Mouse (Mus musculus): ENCODE results near the gene Dab1.

The Dab1 gene

DNA sequence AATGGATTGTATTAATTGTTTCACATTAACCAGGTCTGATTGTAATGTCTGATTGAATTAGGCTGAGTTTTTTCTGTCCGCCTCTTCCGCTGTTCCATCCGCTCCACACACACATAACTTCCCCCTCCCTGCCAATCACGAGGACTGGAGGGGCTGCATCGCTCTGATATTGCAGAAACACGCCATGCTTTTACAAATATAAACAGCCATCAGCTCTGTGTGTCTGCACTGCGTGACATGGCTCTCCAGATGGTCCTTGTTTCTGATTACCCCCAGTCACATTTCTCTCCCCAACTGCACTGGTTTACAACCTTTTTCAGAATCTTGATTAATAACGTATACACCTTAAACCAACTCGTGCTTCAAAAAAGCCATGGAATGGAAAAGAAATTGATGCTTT is 831.5 kb downstream of the Dab1 start:
- DNase-seq (ENCODE audit: low spot score in 2 of 2), result no peak

DNA sequence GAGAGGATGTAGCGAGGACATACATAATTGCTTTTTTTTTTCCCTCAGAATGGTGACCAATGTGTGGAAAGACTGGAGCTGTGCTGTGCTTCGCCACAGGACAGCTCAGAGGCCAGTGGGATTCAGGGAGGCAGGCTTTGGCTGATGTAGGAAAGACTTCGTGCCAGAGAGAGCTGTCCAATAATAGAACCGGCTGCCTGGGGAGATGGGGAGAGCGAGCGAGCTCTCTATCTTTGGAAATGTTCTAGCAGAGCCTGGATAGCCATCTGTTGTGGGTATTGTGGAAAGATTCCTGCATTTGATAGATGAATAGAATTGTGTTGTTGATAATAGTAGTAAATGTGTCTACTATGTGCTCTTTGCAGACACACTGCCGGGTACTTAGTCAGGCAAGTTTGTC is 833.4 kb downstream of the Dab1 start:
- DNase-seq (ENCODE audit: low spot score in 2 of 2), result no peak

DNA sequence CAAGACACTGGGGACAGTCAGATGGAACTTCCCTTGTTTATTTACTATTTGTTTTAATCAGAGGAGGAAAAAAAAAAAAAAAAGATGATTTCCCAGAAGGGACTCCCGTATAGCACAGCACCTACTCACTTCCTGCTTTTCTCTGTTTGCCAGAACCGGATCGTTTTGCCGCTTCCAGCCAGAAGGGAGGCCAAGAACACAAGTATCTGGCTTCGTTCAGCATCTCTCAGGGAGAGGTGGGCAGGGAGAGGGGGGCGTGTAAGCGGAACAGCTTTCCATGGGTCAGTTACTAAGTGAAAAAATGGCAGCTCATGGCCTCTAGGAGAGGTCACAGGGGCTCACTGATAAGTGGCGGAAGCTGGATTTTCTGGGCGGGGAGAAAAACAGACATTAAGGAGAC is 836.0 kb downstream of the Dab1 start:
- DNase-seq (ENCODE audit: low spot score in 2 of 2), result no peak

DNA sequence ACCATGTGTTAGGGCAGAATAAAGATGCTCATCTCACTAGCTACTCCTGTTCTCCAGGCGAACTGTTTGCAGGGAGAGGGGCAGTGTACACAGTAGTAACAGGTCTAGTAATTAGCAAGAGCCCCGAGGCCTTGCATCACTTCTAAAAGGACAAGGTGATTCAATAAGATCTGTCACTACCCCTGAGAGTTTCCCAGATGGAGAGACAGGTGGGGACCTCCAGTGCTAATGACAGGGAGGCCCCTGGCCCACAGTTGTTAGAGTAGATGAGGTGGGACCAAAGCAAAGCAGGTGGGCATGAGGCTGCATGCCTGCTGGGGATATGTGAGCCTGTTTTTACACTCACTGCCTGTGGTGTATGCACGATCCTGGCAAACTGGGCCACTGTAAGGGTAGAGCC is 836.6 kb downstream of the Dab1 start:
- no peak for DNase-seq (ENCODE audit: low spot score in 2 of 2)

DNA sequence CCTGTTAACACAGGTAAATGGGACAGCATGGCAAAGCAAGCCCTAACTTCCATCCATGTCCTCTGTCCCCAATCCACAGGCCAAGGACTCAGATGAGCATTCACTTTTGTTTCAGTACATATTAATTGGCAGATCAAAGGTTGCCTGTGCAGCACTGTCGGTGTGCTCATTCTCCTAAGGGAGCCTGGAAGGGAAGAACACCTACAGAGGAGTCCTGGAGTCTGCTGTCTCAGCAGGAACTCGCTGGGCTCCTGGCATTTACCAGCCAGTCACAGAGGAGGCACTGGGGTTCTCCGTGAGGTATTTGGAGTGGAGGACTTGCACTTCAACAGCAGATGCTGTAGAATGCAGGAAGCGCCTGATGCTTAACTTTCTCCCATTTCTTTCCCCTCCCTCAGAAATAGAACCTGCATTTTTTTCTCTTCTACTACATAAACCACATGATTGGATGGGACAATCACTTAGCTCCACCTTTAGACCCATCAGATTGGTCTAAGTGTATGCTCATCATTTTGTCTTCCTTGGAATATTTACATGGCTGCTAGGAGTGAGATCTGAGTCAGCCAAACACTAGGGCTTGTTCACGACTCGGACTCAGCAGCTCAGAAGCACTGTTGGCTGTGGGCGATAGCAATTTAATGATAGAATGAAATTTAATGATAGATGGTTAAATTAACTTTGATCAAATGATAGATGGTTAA is 837.2 kb downstream of the Dab1 start:
- DNase-seq (ENCODE audit: low spot score in 2 of 2), result no peak

DNA sequence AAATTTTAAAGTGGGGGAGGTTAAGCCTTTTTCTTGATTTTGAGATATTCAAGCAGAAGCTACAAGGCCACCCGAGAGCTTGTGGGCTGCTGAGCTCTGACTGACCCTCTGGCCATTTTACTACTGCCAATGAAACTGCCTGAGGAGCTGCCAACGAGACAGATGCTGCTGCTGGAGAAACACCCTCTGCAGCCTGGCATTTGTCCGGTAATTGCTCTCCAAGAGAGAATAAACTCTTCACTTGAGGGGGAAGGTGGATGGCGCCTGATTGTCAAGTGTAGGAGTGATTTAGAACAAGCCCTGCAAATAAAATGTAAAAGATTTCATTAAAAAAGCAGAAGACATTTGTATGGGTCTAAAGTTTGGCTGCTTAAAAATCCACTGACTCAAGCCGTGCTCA is 839.6 kb downstream of the Dab1 start:
- no peak for DNase-seq (ENCODE audit: low spot score in 2 of 2)

DNA sequence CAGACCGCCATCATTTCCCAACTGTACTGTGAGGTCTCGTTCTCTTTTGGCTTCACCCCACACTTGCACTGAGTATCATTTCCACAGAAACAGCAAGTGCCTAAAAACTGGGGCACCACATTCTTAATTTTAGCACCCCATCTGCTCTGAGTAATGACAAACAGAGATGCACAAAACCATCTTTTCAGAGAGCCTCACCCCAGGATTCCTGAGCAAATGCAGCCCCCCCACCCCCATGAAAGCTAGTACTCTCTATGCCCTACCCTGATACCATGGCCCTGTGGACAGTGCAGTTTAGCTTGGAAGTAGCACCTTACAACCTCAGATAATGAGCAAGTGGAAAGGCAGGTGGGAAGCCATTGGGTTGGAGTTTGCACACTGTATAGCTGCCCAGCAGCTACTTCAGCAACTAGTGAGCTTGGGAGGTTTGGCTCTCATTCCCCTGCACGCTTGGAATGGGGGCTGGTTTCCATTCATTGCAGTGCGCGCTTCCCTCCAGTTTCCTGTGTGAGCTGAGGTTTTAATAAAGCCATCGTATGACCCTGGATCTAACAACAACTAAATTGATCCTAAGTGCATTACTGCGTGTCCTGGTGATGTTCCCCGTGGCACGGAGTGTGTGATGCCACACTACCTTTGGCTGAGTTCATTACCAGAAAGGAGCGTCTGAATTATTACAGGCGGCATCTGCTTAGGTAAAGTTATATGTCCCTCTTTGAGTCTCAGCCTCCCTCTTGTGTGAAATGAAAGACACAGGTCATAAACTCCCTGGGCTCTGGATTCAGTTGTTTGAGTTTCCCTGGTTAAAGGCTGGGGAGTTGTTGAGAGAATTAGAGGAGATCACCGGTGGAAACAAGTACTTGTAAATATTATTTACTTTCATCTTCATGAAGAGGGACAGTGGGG is 842.2 kb downstream of the Dab1 start:
- DNase-seq (ENCODE audit: low spot score in 2 of 2), result no peak

DNA sequence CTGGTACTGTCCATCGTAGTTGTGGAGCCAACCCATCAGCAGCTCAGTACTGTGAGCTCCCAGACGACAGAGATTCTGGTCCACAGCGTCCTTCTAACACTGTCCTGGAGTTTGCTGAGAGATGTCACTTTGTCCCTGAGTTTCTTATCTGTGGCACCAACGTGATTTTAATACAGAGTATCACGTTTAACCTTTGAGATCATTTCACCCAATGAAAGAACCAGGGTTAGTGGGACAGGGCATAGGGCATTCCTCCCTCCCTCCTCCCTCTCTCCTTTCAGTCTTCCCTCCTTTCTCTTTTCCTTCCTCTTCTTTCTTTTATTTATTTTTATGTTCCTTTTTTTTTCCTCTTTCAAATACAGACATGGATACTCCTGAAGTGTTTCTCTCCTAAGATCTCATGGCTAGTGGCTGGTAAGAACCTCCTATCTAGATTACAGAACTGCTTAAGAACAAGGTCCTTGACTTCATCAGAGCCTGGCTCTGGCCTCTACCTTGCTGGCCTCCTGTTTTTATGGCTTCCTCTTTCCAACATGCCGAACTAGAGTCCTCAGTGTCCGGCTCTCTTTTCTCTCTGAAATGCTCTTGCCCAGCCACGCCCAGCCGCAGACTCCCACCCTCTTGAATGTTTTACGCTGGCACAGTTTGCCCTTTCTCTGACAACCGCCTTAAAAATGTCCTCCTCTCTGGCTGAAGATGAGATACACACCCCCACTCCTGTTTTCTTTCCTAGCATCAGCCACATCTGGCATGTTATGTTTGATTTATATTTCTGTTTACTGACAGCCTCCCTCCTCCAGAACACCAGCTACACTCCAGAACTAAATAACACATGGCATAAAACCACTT is 844.0 kb downstream of the Dab1 start:
- DNase-seq (ENCODE audit: low spot score in 2 of 2), result no peak

DNA sequence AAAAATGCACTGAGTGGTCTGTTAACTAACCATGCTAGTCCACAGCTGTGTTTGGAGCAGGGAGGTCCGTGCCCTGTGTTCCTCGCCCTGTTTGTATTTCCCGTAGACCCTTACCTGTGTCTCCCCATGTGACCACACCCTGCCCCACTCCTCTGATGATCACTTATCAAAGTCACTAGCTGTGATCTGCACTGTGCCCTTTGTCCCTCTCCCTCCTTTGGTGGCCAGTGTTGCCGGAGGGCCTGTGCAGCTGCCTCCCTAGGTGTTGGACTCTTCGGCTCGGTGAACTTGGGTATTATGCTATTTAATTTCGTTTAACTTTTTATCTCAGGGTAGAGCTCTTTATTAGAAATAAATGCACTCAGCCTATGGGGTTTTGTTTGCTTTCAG is 844.6 kb downstream of the Dab1 start:
- no peak for DNase-seq (ENCODE audit: low spot score in 2 of 2)

DNA sequence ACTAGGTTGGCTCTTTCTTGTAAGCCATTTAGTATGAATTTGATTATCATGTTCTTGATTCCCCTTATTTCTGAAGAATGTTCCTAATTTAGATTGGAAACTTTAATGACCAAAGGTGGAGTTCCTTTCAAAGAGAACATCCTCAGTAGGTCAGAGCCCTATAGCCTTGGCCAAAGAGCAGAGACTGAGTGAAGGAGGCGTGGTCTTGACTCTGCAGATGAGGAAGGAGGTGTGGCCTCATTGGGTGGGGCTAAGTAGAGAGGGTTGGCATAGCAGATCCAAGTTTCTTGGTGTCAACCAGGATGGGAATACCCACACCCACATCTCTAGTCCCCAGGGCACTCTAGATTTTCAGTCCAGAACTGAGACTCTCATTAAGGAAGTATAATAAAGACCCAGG is 846.4 kb downstream of the Dab1 start:
- DNase-seq (ENCODE audit: low spot score in 2 of 2), result no peak

DNA sequence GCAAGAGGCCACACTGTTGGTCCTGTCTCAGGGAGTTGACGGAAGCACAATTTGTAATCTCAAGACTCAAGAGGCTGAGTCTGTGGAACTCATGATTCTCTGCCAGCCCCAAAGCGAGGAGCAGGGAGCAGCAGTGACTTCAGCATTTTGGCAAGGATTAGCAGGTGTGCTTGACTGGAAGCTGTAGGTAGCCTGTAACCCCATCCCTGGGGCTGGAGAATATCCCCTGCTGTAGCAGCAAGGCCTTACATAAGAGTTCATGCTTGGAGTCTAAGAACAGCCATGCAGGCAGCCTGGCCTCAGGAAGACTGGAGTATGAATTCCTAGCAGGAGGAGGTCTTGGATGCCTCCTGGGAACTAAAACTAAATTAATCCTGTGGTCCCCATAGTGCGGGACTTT is 849.5 kb downstream of the Dab1 start:
- no peak for DNase-seq (ENCODE audit: low spot score in 2 of 2)

DNA sequence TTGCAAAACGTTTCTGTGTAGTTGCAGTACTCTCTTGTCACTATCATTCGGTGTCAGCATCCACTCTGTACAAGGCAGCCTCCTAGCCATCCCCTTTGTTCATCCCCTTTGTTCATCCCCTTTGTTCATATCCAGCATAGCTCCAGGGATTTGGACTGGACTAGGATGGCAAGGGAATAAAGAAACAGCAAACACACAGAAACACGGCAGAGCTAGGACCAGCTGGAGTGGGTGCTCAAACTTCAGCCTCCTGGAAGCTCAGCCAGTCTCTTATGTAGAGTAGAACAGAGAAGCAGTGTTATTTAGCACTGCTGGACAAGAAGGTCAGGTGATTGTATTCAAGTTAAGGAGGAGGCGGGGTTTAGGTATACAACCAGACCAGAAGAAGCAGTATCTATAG is 853.8 kb downstream of the Dab1 start:
- DNase-seq (ENCODE audit: low spot score in 2 of 2), result no peak

DNA sequence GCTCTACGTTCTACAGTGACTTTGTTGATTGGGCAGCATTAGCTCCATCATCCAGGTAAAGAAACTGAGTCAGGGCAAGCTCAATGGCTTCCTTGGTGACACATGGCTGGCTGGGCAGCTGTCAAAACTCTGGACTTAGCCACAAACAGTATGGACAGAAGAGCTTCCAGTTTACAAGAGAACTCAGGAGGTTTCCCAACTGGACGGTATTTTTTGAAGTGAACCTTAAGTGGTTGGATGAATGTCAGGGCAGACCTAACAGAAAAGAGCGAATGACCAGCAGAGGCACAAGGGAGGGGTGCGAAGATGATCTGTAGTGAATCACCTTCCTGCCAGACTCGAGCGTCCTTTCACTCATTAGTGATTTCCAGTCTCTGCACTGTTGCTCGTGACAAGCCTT is 857.7 kb downstream of the Dab1 start:
- no peak for DNase-seq (ENCODE audit: low spot score in 2 of 2)

DNA sequence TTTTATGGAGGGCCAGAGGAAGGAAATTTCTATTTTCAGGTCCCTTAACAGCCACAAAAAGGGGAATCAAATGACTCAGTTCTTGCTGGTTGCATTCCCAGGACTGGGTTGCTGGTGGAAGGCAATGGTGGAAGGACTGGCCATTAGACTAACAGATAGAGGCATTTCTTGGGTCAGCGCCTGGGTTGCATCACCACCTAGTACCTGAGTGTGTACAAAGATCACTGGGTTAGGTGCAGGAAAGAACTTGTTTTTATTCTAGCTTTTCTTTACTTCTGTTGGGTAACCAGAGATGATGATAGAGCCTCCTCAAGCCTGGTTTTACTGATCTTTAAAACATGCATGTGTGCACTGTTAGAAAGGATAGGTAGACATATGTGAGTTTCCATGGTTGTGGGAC is 864.8 kb downstream of the Dab1 start:
- DNase-seq (ENCODE audit: low spot score in 2 of 2), result no peak

DNA sequence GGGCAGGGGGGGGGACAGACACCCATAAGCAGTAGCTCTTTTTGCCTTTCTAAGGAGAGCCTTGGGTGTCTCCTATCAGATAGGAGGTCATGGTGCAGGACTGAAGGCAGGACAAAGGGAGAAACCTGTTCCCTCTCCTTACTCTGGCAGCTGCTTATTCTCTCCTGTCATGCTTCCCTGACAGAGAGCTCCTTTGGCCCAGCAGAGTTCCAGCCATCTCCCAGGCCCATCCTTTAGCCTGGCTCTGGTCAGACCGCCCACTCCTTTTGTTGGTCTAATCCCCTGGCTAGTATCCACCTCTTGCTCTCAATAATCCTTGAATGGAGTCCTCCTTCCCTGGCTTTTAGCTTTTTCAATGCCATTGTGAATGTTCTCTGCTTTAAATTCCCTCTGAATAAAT is 878.1 kb downstream of the Dab1 start:
- DNase-seq (ENCODE audit: low spot score in 2 of 2), result no peak

DNA sequence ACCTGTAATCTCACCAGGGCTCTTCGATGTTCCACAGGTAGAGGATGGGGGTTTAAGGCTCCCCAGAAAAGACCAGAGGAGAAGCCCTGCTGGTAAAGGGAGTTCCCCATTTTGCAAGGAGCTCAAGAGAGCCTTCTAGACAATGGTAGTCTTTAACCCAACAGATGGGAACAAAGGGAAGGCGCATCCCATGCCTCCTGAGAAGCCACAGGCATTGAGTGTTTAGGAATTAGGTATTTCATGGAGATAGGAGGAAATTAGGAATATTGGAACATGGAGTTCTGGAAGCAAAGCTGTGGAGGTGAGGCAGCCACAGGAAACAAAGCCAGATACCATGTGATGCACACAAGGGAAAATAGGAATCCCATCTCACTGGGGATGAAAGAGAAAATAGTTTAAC is 881.0 kb downstream of the Dab1 start:
- no peak for DNase-seq (ENCODE audit: low spot score in 2 of 2)

DNA sequence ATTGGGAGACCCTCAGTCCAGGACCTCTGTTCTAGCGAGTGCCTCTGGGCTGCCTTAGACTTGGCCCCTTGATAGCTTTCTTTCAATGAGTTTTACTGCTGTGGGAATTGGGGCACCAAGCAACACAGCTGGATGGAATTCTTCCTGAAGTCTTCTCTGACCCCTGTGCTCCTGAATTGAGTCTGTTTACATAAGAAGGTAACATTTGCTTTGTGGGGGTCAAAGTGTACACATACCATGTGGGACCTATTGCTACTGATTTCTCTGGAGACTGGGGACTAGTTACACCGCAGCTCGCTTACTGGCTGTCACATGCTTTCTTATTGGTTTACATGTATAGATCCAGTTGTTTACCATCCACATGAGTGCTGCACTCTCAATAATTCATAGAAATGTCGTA is 881.5 kb downstream of the Dab1 start:
- DNase-seq (ENCODE audit: low spot score in 2 of 2), result no peak

DNA sequence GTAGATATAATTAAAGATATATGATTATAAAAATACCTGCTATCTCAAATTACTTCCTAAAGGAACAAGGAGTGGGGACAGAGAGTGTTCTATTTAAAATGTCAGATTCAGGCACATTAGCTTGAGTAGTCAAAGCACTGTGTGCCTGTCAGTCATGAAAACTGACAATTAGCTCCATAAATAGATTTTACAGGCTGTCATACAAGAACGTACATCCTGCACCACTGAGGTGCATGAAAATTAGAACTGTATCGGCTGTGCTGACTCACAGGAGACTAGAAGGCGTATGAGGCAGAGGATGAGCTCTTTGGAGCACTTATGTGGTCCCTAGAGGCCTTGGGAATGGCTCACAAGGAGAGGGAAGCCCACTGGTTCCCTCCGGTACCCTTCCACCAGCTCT is 882.1 kb downstream of the Dab1 start:
- DNase-seq (ENCODE audit: low spot score in 2 of 2), result no peak

DNA sequence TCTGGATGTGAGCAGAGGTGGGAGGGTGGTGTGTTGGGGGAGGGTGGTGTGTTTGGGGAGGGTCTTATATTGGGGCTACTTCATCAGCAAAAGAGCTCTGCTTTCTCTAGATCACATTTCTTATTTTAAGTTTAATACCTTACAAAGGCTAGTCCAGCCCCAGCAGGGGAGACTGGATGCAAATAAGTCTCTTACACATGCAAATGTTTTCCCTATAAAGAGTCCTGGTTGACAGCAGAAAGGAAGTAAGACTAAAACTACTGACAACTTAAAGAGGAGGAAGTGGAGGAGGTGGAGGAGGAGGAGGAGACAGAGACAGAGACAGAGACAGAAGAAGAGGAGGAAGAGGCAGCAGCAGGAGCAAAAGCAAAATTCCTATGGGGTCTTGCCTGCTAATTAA is 885.8 kb downstream of the Dab1 start:
- no peak for DNase-seq (ENCODE audit: low spot score in 2 of 2)

DNA sequence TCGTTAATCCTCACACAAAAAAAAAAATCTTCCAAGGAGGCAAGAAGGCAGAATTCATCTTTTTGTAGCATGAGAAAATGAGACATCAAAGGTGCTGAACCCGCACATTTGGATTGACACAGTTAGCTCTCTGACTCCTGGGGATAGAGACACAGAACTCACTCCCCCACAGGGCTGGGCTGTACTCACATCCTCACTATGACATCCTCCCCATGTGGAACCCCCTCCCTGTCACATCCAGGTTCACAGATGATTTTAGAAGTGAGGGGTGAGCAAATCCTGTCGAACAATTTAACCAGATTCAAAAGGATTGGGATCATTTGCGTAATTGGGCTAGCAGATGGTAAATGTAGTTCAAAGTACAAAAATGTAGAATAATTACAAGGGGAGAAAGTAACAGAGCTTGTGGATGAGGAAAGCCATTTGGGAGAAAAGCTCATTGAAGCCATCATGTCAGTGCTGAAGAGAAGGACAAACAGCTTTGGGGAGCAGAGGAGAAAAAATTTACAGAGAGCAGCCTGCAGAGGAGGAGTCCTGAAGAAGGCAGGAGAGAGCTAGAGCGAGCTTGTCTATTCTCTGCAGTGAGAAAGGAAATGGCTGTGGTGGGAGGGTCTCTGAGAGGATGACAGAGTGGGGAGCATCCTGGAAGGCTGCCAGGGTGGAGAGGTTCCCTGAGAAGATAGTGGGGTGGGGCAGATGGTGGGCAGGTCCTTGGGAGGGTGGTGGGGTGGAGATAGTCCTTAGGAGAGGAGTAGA is 890.2 kb downstream of the Dab1 start:
- no peak for DNase-seq (ENCODE audit: low spot score in 2 of 2)

DNA sequence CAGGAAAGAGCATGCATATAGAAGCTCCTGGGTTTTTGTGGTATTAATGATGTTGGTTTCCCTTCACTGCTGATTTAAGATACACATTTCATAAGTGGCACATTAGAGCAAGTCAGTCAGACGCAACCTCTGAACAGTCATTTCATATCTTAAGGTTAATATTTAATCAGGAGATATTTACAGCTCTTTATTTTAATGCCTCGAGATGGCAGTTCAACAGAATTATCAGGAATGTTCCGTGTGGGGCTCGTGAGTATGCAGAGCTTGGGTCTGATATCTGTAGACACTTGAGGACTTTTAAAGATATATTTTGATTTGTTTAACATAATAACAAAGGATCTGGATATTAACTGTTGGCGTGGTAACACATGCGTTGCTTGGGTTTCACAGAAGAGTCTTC is 892.7 kb downstream of the Dab1 start:
- DNase-seq (ENCODE audit: low spot score in 2 of 2), result no peak

DNA sequence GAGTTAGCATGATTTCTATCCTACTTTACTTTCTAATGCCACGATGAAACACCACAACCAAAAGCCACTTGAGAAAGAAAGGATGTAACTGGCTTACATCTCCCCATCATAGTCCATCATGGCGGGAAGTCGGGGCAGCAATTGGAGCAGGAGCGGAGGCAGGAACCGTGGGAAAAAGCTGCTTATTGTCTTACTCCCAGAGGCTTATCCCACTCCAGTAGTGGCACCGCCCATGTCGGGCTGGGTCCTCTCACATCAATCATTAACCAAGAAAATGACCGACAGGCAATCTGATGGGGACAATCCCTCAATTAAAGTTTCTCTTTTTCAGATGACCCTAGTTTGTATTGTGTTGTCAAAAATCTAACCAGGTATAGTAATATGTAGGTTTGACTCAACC is 893.4 kb downstream of the Dab1 start:
- DNase-seq (ENCODE audit: low spot score in 2 of 2), result no peak
